8 mouse cellular contexts compared by ENCODE assay signal in genomic region chr19:42316525-42316924, GRCm38 (mm10).
A peak's percentile ranks its signal among the peaks of the same experiment; 100 is the strongest.
DNase-seq lines count a peak whose midpoint lies in the region; ATAC-seq and TF ChIP-seq lines count a peak whose summit lies in the region.

No protein-coding gene starts in this region.

- H3K4me3 ChIP-seq in cerebellum, adult 2 months (replicated peaks; ENCODE audit: insufficient read depth, low read depth, low read length) = no peak overlapping the region
- no peak overlapping the region for H3K4me3 ChIP-seq in midbrain, embryonic 13.5 days (replicated peaks)
- no peak overlapping the region for H3K4me3 ChIP-seq in midbrain, embryonic 10.5 days
- no peak overlapping the region for H3K4me3 ChIP-seq in hindbrain, embryonic 16.5 days (ENCODE audit: low read length)

- no peak for TF ChIP-seq CTCF in cerebellum, adult 2 months (IDR thresholded peaks at IDR 0.05; ENCODE audit: borderline replicate concordance, insufficient read depth, low read depth, low read length)

- H3K27ac ChIP-seq in cerebellum, adult 2 months (ENCODE audit: insufficient read depth, low read length) = no peak overlapping the region
- H3K27ac ChIP-seq in midbrain, embryonic 13.5 days = peak overlapping the region; percentile 66
- H3K27ac ChIP-seq in midbrain, embryonic 10.5 days (replicated peaks) = no peak overlapping the region
- peak overlapping the region; percentile 76 for H3K27ac ChIP-seq in hindbrain, embryonic 16.5 days (ENCODE audit: low read depth, low read length)

- H3K36me3 ChIP-seq in midbrain, embryonic 13.5 days = no peaks in the 10 kb centered on the region
- no peaks in the 10 kb centered on the region for H3K36me3 ChIP-seq in midbrain, embryonic 10.5 days
- no peaks in the 10 kb centered on the region for H3K36me3 ChIP-seq in hindbrain, embryonic 16.5 days (ENCODE audit: control insufficient read depth, insufficient read depth, low read length)

- no peak for ATAC-seq in cerebellum, adult (ENCODE audit: insufficient number of reproducible peaks, low FRiP score, low TSS enrichment)
- ATAC-seq in midbrain, embryonic 13.5 days = peak; percentile 25; the same call in 1 of the 2 replicates
- ATAC-seq in hindbrain, embryonic 16.5 days = peak; percentile 50
- no peak for ATAC-seq in erythroblast, adult 5-6 weeks (replicated peaks; ENCODE audit: low FRiP score, poor library complexity, severe bottlenecking)

- WGBS in cerebellum, adult 2 months = 63% methylated on average over 2 of the region's 2 CpGs
- WGBS in midbrain, embryonic 13.5 days = 93% methylated on average over 2 of the region's 2 CpGs
- WGBS in midbrain, embryonic 10.5 days = 92% methylated on average over 2 of the region's 2 CpGs
- 63% methylated on average over 2 of the region's 2 CpGs for WGBS in hindbrain, embryonic 16.5 days

- no peaks in the 10 kb centered on the region for H3K27me3 ChIP-seq in cerebellum, adult 2 months (ENCODE audit: control insufficient read depth, insufficient read depth, low read length)
- no peaks in the 10 kb centered on the region; the same call in 1 of the 2 replicates for H3K27me3 ChIP-seq in midbrain, embryonic 13.5 days
- H3K27me3 ChIP-seq in midbrain, embryonic 10.5 days (ENCODE audit: low read depth, poor library complexity, severe bottlenecking) = peaks cover 40% of the 10 kb centered on the region
- no peaks in the 10 kb centered on the region for H3K27me3 ChIP-seq in hindbrain, embryonic 16.5 days (replicated peaks; ENCODE audit: control insufficient read depth, insufficient read depth, low read length)

- peaks cover 12% of the 10 kb centered on the region for H3K4me1 ChIP-seq in cerebellum, adult 2 months (ENCODE audit: control insufficient read depth, insufficient read depth, low read length)
- H3K4me1 ChIP-seq in midbrain, embryonic 13.5 days (replicated peaks) = peaks cover 47% of the 10 kb centered on the region
- H3K4me1 ChIP-seq in midbrain, embryonic 10.5 days = peaks cover 41% of the 10 kb centered on the region
- peaks cover 37% of the 10 kb centered on the region for H3K4me1 ChIP-seq in hindbrain, embryonic 16.5 days (ENCODE audit: control insufficient read depth, insufficient read depth, low read depth, low read length)

- no peaks in the 10 kb centered on the region for H3K9me3 ChIP-seq in midbrain, embryonic 13.5 days
- H3K9me3 ChIP-seq in midbrain, embryonic 10.5 days (replicated peaks) = no peaks in the 10 kb centered on the region
- H3K9me3 ChIP-seq in hindbrain, embryonic 16.5 days (ENCODE audit: control insufficient read depth, low read length) = no peaks in the 10 kb centered on the region

- no peak overlapping the region for H3K9ac ChIP-seq in midbrain, embryonic 13.5 days (replicated peaks)
- 0 out of 2 replicates have a peak overlapping the region, but pooled peaks have one; percentile 1 for H3K9ac ChIP-seq in hindbrain, embryonic 16.5 days (ENCODE audit: low read depth, low read length)

- no peak overlapping the region for H3K4me2 ChIP-seq in midbrain, embryonic 13.5 days (replicated peaks)
- no peak overlapping the region for H3K4me2 ChIP-seq in hindbrain, embryonic 16.5 days (ENCODE audit: low read length)

- peak; percentile 34 to 37 for DNase-seq in cerebellum, adult 2 months
- DNase-seq in midbrain, embryonic 10.5 days (ENCODE audit: low spot score) = no peak
- DNase-seq in right cerebral cortex, adult 2 months (ENCODE audit: low spot score in 2 of 2) = peak; percentile 44 to 47
- no peak for DNase-seq in B cell, adult 2 months

- no peak for TF ChIP-seq POLR2A in cerebellum, adult 2 months (IDR thresholded peaks at IDR 0.05; ENCODE audit: borderline replicate concordance, insufficient read depth, low read length)

Comparison
In these comparisons a context has a peak if more than half of its experiments do, and no peak if none do; other contexts are left out.
1. H3K27ac ChIP-seq: peak in midbrain, embryonic 13.5 days (single experiment) and hindbrain, embryonic 16.5 days (single experiment); none in cerebellum, adult 2 months (single experiment) and midbrain, embryonic 10.5 days (single experiment).
2. DNase-seq: peak in cerebellum, adult 2 months (2 of 2) and right cerebral cortex, adult 2 months (2 of 2); none in midbrain, embryonic 10.5 days (single experiment) and B cell, adult 2 months (0 of 2).
3. ATAC-seq: peak in midbrain, embryonic 13.5 days (single experiment) and hindbrain, embryonic 16.5 days (single experiment); none in cerebellum, adult (single experiment) and erythroblast, adult 5-6 weeks (single experiment).